Mouse (Mus musculus) cortical plate, adult 2 months (tissue): ENCODE measurements around the gene Sh2d3c. TPM values are rescaled to one million over a fixed set of nuclear protein-coding genes. Genes with fewer than 3 reads are reported as not detected.

Experiments
- H3K27ac ChIP-seq: fragments of 200-500 bp; 2 replicates; pipeline ENCODE4 v1.5.1; 2012; ENCODE audit warnings: low read length, control low read depth, inconsistent platforms; ENCODE audit not compliant: insufficient read depth
- H3K4me1 ChIP-seq: fragments of 200-500 bp; 2 replicates; pipeline ENCODE4 v1.6.1; 2011; ENCODE audit warnings: low read length; ENCODE audit not compliant: control insufficient read depth, insufficient read depth
- H3K4me3 ChIP-seq: fragments of 200-500 bp; 2 replicates; pipeline ENCODE4 v1.5.1; 2011; ENCODE audit warnings: mild to moderate bottlenecking, low read length, control low read depth; ENCODE audit not compliant: insufficient read depth
- CTCF ChIP-seq: fragments of 200-500 bp; IDR thresholded peaks from 2 replicates; pipeline ENCODE4 v1.5.1; 2011; ENCODE audit warnings: mild to moderate bottlenecking, control low read depth, low read length; ENCODE audit not compliant: insufficient read depth; ENCODE audit errors: extremely low read depth
- POLR2A ChIP-seq: fragments of 200-500 bp; IDR thresholded peaks from 2 replicates; pipeline ENCODE4 v1.6.1; 2011; ENCODE audit warnings: mild to moderate bottlenecking, low read length, control low read depth; ENCODE audit not compliant: insufficient read depth; ENCODE audit errors: extremely low read depth
- polyA plus RNA-seq: library from polyadenylated mRNA; depleted of rRNA; stranded (reverse); fragments of >200 nt; gene quantifications from 2 replicates; pipeline ENCODE4 v1.2.3, GENCODE M21; 2012

Sh2d3c gene
- polyA plus RNA-seq, 1 experiment: 29.7 TPM

GRCm38 (mm10) chr2:32734480-32734879, 13.6 kb downstream of the Sh2d3c start:
- no peak for TF ChIP-seq CTCF
- no peak for TF ChIP-seq POLR2A
- Histone ChIP-seq H3K4me1 (no peaks in the 10 kb centered on the region), H3K4me3 (no peak overlapping the region), H3K27ac (peak overlapping the region; percentile 73; the same call in 1 of the 2 replicates)

GRCm38 (mm10) chr2:32734933-32735332, 14.1 kb downstream of the Sh2d3c start:
- H3K27ac ChIP-seq: peak overlapping the region; percentile 73; the same call in 1 of the 2 replicates
- H3K4me1 ChIP-seq: no peaks in the 10 kb centered on the region
- TF ChIP-seq POLR2A (no peak), CTCF (no peak)
- H3K4me3 ChIP-seq: no peak overlapping the region

- H3K4me1 ChIP-seq: no peaks in the 10 kb centered on the region
- no peak overlapping the region for H3K27ac ChIP-seq
- no peak overlapping the region for H3K4me3 ChIP-seq
- TF ChIP-seq CTCF (no peak), POLR2A (no peak)
Measured at GRCm38 (mm10) chr2:32736306-32736829, 15.5 kb downstream of the Sh2d3c start.

GRCm38 (mm10) chr2:32737008-32737407, 16.2 kb downstream of the Sh2d3c start:
- Histone ChIP-seq H3K4me3 (no peak overlapping the region), H3K27ac (no peak overlapping the region)
- TF ChIP-seq POLR2A (no peak), CTCF (no peak)

GRCm38 (mm10) chr2:32739311-32739710, 18.5 kb downstream of the Sh2d3c start:
- Histone ChIP-seq H3K4me1 (no peaks in the 10 kb centered on the region), H3K27ac (no peak overlapping the region), H3K4me3 (no peak overlapping the region)
- TF ChIP-seq POLR2A (no peak), CTCF (no peak)

More at GRCm38 (mm10) chr2:32737008-32737407, 16.2 kb downstream of the Sh2d3c start:
- H3K4me1 ChIP-seq: no peaks in the 10 kb centered on the region

GRCm38 (mm10) chr2:32740916-32741272, 20.0 kb downstream of the Sh2d3c start, which contains the start of gene 6330409D20Rik:
6330409D20Rik (minus strand) TSS chr2:32741016.
- H3K4me1 ChIP-seq: no peaks in the 10 kb centered on the region
- H3K4me3 ChIP-seq: peak within 1 kb of the TSS; percentile 93
- peak within 1 kb of the TSS; percentile 74 for H3K27ac ChIP-seq
- no peak for TF ChIP-seq POLR2A
- TF ChIP-seq CTCF: no peak

GRCm38 (mm10) chr2:32741273-32742172, 20.7 kb downstream of the Sh2d3c start:
- TF ChIP-seq POLR2A (peak; percentile 60; the same call in 1 of the 2 replicates), CTCF (no peak)
- H3K4me1 ChIP-seq: no peaks in the 10 kb centered on the region
- H3K27ac ChIP-seq: peak overlapping the region; percentile 74
- H3K4me3 ChIP-seq: peak overlapping the region; percentile 93

- Histone ChIP-seq H3K4me3 (peak overlapping the region; percentile 93), H3K27ac (no peak overlapping the region), H3K4me1 (no peaks in the 10 kb centered on the region)
- TF ChIP-seq CTCF (no peak), POLR2A (peak; percentile 66)
Measured at GRCm38 (mm10) chr2:32742173-32742531, 21.3 kb downstream of the Sh2d3c start.

GRCm38 (mm10) chr2:32744272-32744982, 23.6 kb downstream of the Sh2d3c start:
- no peak for TF ChIP-seq POLR2A
- no peak for TF ChIP-seq CTCF
- Histone ChIP-seq H3K4me1 (no peaks in the 10 kb centered on the region), H3K4me3 (no peak overlapping the region), H3K27ac (no peak overlapping the region)
